Mouse (Mus musculus) gastrocnemius, adult 2 months (tissue): ENCODE results near the gene Rabepk. TPM values are rescaled to one million over a fixed set of nuclear protein-coding genes. Genes with fewer than 3 reads are reported as not detected.
"Not testable (repeated sequence)": the region's sequence is repeated elsewhere in the genome, so short reads cannot be mapped to it uniquely, and the experiment has no call there.

Source experiments
- DNase-seq: peaks from one replicate; pipeline ENCODE4 v3.0.0; 2022
- H3K27ac ChIP-seq: fragments of 200-600 bp; 2 replicates; pipeline ENCODE4 v1.8.1; 2022; ENCODE audit warnings: mild to moderate bottlenecking
- H3K4me3 ChIP-seq: fragments of 200-600 bp; 2 replicates; pipeline ENCODE4 v1.8.1; 2022; ENCODE audit warnings: mild to moderate bottlenecking, moderate library complexity
- CTCF ChIP-seq: fragments of 200-600 bp; IDR thresholded peaks from 2 replicates; pipeline ENCODE4 v1.8.1; 2022; ENCODE audit warnings: antibody characterized with exemption, mild to moderate bottlenecking, moderate library complexity
- intact Hi-C: fragments of 180-260 bp; cut with DNase I; formaldehyde crosslinking; loops from one replicate; pipeline ENCODE4 v1.15.1; 2025
- total RNA-seq, 2 experiments: library from RNA; stranded (reverse); gene quantifications; 2 replicates each; pipeline ENCODE4 v1.2.3; 2021

Gene Rabepk
- total RNA-seq, 2 experiments from 2014 or later: 7.9 to 8.3 TPM

DNA sequence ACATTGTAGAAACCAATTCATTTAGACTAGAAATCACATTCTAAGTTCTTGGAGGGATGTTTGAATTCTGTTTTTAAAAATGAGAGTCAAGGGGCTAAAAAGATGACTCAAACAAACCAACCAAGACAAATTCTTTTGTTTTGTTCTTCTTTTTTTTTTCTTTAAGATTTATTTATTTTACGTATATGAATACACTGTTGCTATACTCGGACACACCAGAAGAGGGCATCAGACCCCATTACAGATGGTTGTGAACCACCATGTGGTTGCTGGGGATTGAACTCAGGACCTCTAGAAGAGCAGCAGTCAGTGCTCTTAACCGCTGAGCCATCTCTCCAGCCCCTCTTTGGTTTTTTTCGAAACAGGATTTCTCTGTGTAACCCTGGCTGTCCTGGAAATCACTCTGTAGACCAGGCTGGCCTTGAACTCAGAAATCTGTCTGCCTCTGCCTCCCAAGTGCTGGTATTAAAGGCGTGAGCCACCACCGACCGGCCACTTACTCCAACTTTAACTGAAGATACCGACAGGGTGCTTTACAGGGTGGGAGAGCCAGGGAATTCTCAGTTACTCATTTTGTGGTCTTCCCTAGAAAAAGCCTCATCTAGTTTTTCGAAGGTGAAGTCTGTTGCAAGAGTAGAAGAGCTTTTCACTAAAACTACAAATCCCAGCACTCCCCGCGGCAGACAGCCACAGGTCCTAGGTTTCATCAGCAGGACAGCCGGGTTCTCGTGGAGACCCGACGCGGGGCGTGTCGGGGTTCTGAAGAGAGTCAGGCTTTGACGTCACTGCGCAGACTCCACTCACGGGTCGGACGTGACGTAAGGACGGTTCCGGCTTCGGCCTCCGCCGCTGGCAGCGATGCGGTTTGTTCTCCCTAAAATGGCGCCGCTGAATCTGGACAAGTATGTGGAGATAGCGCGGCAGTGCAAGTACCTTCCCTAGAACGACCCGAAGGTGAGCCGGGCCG is 2.1 kb upstream of the Rabepk start:
- intact Hi-C loops: no loop called here
- H3K27ac ChIP-seq: peak overlapping the region; percentile 95
- peak overlapping the region; percentile 85 for H3K4me3 ChIP-seq
- peak; percentile 28; the same call in 1 of the 2 replicates for TF ChIP-seq CTCF
- DNase-seq: peak; percentile 98

DNA sequence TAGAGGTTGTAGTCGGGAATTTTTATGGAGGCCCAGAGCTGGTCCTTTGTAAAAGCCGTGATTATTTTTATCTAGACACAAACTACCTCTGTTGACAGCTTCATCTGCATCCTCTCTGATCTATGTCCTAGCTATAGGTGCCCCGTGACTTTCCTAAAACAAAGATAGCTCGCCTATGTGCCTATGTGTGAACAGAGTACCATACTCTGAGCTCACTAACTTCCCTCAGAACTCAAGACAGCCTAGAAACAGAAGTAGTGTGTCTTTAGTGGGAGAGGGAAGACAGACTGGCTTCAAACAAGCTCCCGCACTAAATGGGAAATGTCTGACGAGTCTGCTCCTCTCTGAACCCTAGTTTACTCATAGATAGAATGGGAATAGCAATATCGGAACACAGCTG is 659 bp upstream of the Rabepk start:
- peak overlapping the region; percentile 91 for H3K27ac ChIP-seq
- TF ChIP-seq CTCF: no peak

DNA sequence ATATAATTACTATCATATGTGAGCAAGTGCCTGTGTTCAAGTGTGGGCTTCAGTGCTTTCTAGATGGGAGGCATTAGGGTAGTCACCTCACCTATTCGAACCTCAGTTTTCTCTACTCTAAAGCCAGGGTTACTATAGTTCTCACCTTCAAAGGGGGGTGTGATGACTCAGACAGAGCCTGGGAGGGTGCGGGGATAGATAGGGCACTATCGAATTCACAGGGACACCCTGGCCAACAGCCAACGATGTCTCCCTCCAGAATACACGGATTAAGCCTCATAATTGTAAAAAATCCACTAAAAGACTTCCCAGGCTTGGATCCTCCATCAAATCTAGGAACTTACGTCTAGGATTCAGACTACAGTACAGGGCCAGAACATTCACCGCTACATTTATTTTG is 4.3 kb downstream of the Rabepk start:
- no peak for DNase-seq
- no peak overlapping the region for H3K4me3 ChIP-seq
- intact Hi-C loops: no loop called here
- H3K27ac ChIP-seq: no peak overlapping the region
- TF ChIP-seq CTCF: no peak

More for the DNA sequence above, 659 bp upstream of the Rabepk start:
- peak overlapping the region; percentile 87 for H3K4me3 ChIP-seq
- no peak for DNase-seq
- intact Hi-C loops: no loop called here

- TF ChIP-seq CTCF: no peak
- intact Hi-C loops: no loop called here
- DNase-seq: no peak
- H3K4me3 ChIP-seq: no peak overlapping the region
- no peak overlapping the region for H3K27ac ChIP-seq
These were observed 5.2 kb downstream of the Rabepk start for GRCm38 (mm10) chr2:34794511-34794910.

DNA sequence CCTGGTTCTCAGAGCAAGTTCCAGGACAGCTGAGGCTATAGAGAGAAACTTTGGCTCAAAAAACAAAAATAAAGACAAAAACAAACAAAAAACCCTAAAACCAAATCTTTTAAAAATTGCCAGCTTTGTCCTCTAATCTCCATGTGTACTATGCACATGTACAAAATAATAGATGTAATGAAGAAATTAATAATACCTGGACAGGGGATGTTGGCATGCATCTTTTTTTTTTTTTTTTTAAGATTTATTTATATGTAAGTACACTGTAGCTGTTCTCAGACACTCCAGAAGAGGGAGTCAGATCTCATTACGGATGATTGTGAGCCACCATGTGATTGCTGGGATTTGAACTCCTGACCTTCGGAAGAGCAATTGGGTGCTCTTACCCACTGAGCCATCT is 7.2 kb downstream of the Rabepk start:
- H3K27ac ChIP-seq, DNase-seq, H3K4me3 ChIP-seq, intact Hi-C loops: not testable (repeated sequence)

DNA sequence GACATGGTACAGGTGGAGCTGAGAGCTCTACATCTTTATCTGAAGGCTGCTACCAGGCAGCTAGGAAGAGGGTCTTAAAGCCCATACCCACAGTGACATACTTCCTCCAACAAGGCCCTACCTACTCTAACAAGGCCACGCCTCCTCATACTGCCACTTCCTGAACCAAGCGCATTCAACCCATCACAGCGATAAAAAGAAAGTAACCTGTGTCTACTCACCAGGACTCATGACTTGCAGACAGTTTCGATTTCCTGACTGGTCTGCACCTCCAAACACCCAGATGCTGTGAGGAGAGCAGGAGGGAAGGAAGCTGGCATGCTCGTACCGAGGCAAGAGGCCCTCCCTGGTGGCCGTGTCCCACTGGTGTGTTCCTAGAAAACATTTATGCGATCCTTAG is 9.4 kb downstream of the Rabepk start:
- intact Hi-C loops: no loop called here
- H3K4me3 ChIP-seq: no peak overlapping the region
- H3K27ac ChIP-seq: no peak overlapping the region
- no peak for TF ChIP-seq CTCF
- DNase-seq: no peak

DNA sequence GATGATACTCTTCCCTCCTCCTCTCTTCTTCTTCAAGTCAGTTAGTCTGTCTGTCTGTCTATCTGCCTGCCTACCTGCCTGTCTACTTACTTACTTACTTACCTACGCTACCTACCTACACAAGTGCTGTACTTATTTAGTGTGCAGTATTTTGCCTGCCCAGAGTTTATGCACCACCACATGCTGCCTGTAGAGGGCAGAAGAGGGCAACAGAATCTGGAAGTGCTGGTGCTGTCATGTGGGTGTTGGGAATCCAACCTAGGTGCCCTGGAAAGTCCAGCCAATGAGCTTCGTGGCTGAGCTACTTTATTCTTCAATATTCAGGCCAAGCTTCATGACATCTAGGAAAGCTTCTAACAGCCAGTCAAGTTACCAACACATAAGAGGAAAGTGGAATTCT is 15.6 kb downstream of the Rabepk start:
- TF ChIP-seq CTCF: peak; percentile 82
- H3K4me3 ChIP-seq: no peak overlapping the region
- DNase-seq: peak; percentile 53
- intact Hi-C loops: loop anchor here (1.0 kb wide), 1 partner anchor 184 kb away; no protein-coding TSS in a partner anchor
- H3K27ac ChIP-seq: no peak overlapping the region

- no peak for DNase-seq
- H3K27ac ChIP-seq: no peak overlapping the region
- TF ChIP-seq CTCF: no peak
- intact Hi-C loops: loop anchor here (1.0 kb wide), 1 partner anchor 185 kb away; no protein-coding TSS in a partner anchor
- H3K4me3 ChIP-seq: no peak overlapping the region
These were observed 16.4 kb downstream of the Rabepk start for GRCm38 (mm10) chr2:34783064-34784020.

DNA sequence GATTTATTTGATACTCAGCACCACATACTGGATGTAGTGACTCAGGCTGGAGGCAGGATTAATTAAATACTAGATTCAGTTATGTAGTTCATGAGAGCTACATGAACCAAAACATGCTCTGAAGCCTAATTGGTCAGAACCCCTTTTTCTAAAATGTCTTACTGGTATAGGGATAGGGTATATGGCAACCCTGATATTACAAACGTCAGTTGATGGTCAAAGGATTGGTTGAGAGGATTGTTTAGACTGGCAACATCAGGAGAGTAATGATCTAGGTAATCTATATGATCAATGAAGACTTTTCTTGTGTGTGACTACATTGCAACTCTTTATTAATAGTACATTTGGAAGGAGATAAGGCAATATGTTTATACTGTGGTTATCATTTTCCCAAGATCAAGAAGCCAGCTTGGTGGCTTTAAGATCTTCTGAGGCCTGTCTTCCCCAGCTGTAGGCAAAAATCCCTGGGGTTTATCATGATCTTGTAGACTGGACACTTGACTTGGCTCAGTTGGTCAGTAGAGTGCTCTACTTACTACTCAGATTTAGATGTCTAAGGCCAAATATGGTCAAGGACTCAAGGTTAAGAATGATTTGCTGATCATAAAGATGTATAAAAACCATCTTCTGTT is 22.4 kb downstream of the Rabepk start:
- H3K4me3 ChIP-seq: peak overlapping the region; percentile 89; the same call in 1 of the 2 replicates
- DNase-seq: no peak
- intact Hi-C loops: no loop called here
- no peak for TF ChIP-seq CTCF
- no peak overlapping the region for H3K27ac ChIP-seq

DNA sequence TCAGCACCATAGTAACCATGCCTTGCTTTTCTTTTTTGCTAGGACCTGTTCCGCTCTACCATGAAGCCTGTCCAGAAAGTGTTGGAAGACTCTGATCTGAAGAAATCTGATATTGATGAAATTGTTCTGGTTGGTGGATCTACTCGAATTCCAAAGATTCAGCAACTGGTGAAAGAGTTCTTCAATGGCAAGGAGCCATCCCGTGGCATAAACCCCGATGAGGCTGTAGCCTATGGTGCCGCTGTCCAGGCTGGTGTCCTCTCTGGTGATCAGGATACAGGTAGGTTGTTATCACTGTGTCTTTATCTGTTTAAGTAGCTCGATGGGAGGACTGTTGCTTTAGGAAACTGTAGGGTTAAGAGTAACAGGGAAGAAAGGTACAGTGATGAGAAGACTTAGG is 25.2 kb downstream of the Rabepk start:
- DNase-seq: no peak
- no peak overlapping the region for H3K27ac ChIP-seq
- no peak for TF ChIP-seq CTCF
- intact Hi-C loops: no loop called here
- peak overlapping the region; percentile 89 for H3K4me3 ChIP-seq

GRCm38 (mm10) chr2:34773673-34774072 is 26.0 kb downstream of the Rabepk start:
- no peak for DNase-seq
- intact Hi-C loops: loop anchor here (2.0 kb wide), 1 partner anchor 25 kb away; the partner anchor contains the start of gene Rabepk
- no peak overlapping the region for H3K27ac ChIP-seq
- TF ChIP-seq CTCF: no peak
- peak overlapping the region; percentile 89 for H3K4me3 ChIP-seq
